In the genomic region with DNA sequence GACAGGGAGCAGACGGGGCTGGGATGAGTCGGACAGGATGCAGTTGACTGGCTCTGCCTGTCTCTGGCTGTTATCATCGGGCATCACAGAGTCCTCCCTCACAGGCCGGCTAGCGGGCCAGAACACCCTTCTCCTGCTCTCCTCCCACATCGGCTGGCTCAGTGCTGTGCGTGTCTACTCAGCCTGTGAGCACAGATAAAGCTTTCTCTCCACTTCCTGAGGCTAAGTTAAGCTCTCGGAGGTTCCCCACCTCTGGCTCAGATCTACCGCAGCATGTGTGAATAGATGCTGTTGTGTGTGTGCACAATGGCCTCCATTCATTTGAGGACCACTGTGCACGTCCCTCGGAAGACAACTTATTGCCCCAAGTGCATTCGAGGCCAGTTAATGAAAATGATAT, we compare ENCODE assay signal across 8 mouse cellular contexts. TPM values are rescaled to one million over a fixed set of nuclear protein-coding genes. Genes with fewer than 3 reads are reported as not detected.
DNase-seq lines count a peak whose midpoint lies in the region; ATAC-seq and TF ChIP-seq lines count a peak whose summit lies in the region.
"Had no signal": no experiment of that assay in that cellular context is flagged by ENCODE, and none has a peak within 500 bp of the region (broad histone marks: within the 10 kb centered on the region; RNA-seq: fewer than 3 reads in every experiment).

No protein-coding gene starts in this region.

- H3K27ac ChIP-seq in lung, postnatal 0 days (ENCODE audit: low read length): no peak overlapping the region
- no peak overlapping the region for H3K27ac ChIP-seq in thymus, adult 2 months (ENCODE audit: control insufficient read depth, insufficient read depth, low read length)

- H3K36me3 ChIP-seq in lung, postnatal 0 days (ENCODE audit: insufficient read depth, low read length): no peaks in the 10 kb centered on the region
- H3K36me3 ChIP-seq in megakaryocyte, embryonic 14.5 days (replicated peaks; ENCODE audit: low read length): peaks cover 39% of the 10 kb centered on the region
- H3K36me3 ChIP-seq in thymus, adult 2 months (ENCODE audit: control insufficient read depth, insufficient read depth, low read length): no peaks in the 10 kb centered on the region

- TF ChIP-seq POLR2A in thymus, adult 2 months (IDR thresholded peaks at IDR 0.05; ENCODE audit: control insufficient read depth, extremely low read depth, insufficient read depth, low read length, poor library complexity): no peak

- TF ChIP-seq CTCF in lung, postnatal 0 days (IDR thresholded peaks at IDR 0.05): no peak
- TF ChIP-seq CTCF in thymus, adult 2 months (IDR thresholded peaks at IDR 0.05; ENCODE audit: borderline replicate concordance, control insufficient read depth, extremely low read depth, insufficient read depth, low read length, poor library complexity): no peak

- no peak for DNase-seq in lung, postnatal 0 days (ENCODE audit: low spot score)
- DNase-seq in lung, postnatal 25 days (ENCODE audit: low spot score): no peak
- peak; percentile 58 for DNase-seq in embryo, embryonic 10.5 days (ENCODE audit: low spot score)
- peak; percentile 62 to 64 for DNase-seq in frontal cortex, postnatal 36 days (ENCODE audit: low spot score in 2 of 2)
- no peak for DNase-seq in thymus, adult 2 months
- no peak for DNase-seq in B cell, adult 2 months

- no peaks in the 10 kb centered on the region for H3K9me3 ChIP-seq in lung, postnatal 0 days (ENCODE audit: low read length)
- no peaks in the 10 kb centered on the region for H3K9me3 ChIP-seq in megakaryocyte, embryonic 14.5 days

- no peak overlapping the region for H3K4me2 ChIP-seq in lung, postnatal 0 days (replicated peaks; ENCODE audit: low read depth, low read length)

- no peak overlapping the region for H3K4me3 ChIP-seq in lung, postnatal 0 days (ENCODE audit: low read depth, low read length)
- H3K4me3 ChIP-seq in megakaryocyte, embryonic 14.5 days (replicated peaks): peak overlapping the region; percentile 86
- H3K4me3 ChIP-seq in thymus, adult 2 months (ENCODE audit: control insufficient read depth, insufficient read depth, low read length): no peak overlapping the region

- no peak for TF ChIP-seq EP300 in lung, postnatal 0 days (IDR thresholded peaks at IDR 0.05)

- 41% methylated on average over 12 of the region's 12 CpGs for WGBS in lung, postnatal 0 days
- 81% methylated on average over 12 of the region's 12 CpGs for WGBS in thymus, adult 2 months

- 0 out of 2 replicates have a peak, but pooled peaks have one; percentile 18 for ATAC-seq in lung, postnatal 0 days

- H3K9ac ChIP-seq in lung, postnatal 0 days (replicated peaks; ENCODE audit: low read depth): no peak overlapping the region

- H3K4me1 ChIP-seq in lung, postnatal 0 days (ENCODE audit: insufficient read depth, low read depth, low read length): peaks cover 2% of the 10 kb centered on the region; the same call in 1 of the 2 replicates
- peaks cover 99% of the 10 kb centered on the region for H3K4me1 ChIP-seq in megakaryocyte, embryonic 14.5 days
- no peaks in the 10 kb centered on the region for H3K4me1 ChIP-seq in thymus, adult 2 months (replicated peaks; ENCODE audit: control insufficient read depth, insufficient read depth, low read length)

- no peaks in the 10 kb centered on the region for H3K27me3 ChIP-seq in lung, postnatal 0 days (replicated peaks; ENCODE audit: insufficient read depth, low read length)
- H3K27me3 ChIP-seq in megakaryocyte, embryonic 14.5 days (replicated peaks): no peaks in the 10 kb centered on the region
- no peaks in the 10 kb centered on the region for H3K27me3 ChIP-seq in thymus, adult 2 months (ENCODE audit: control insufficient read depth, insufficient read depth, low read length)

RNA-seq across cellular contexts. Expression of a gene that starts 1.7 kb away (rescaled TPM):
- polyA plus RNA-seq in lung, postnatal 0 days (2015; fragmentation: Nextera tagmentation; extraction: Ambion mirVana): 0.13 and 0.17 TPM in 2 replicates
- polyA plus RNA-seq in megakaryocyte, embryonic 14.5 days (2012; ENCODE audit: insufficient read depth, low replicate concordance): not detected in 2 replicates
- polyA plus RNA-seq in thymus, adult 2 months (2012; rRNA removed): not detected in 2 replicates
- polyA plus RNA-seq: cerebellum, adult 2 months had no signal

Comparison
In these comparisons a context has a peak if more than half of its experiments do, and no peak if none do; other contexts are left out.
1. DNase-seq: peak in embryo, embryonic 10.5 days (single experiment) and frontal cortex, postnatal 36 days (2 of 2); none in lung, postnatal 0 days (single experiment), lung, postnatal 25 days (single experiment), thymus, adult 2 months (single experiment) and B cell, adult 2 months (0 of 2).